Mouse (Mus musculus) midbrain, embryonic 14.5 days (tissue): ENCODE data around the gene Gm20605. TPM values are rescaled to one million over a fixed set of nuclear protein-coding genes. Genes with fewer than 3 reads are reported as not detected.

Experiments used
- ATAC-seq: fragments of 200-750 bp; cut with Nextera tagmentation; 2 replicates; pipeline ENCODE4 v1.8.0; 2017; ENCODE audit warnings: moderate number of reproducible peaks, moderate library complexity; ENCODE audit not compliant: low FRiP score, low TSS enrichment
- DNase-seq: peaks from one replicate; pipeline ENCODE4 v3.0.0-alpha.2; 2015
- H3K27ac ChIP-seq: fragments of 300-500 bp; sonication (generic); replicated peaks from 2 replicates; pipeline ENCODE4 v1.5.1; 2014; ENCODE audit warnings: mild to moderate bottlenecking, low read depth, low read length, moderate library complexity
- H3K27me3 ChIP-seq: fragments of 300-500 bp; sonication (generic); 2 replicates; pipeline ENCODE4 v1.6.1; 2014; ENCODE audit warnings: low read length, control low read depth, mixed read lengths; ENCODE audit not compliant: control insufficient read depth, insufficient read depth
- H3K36me3 ChIP-seq: fragments of 300-500 bp; sonication (generic); 2 replicates; pipeline ENCODE4 v1.6.1; 2014; ENCODE audit warnings: low read length, control low read depth; ENCODE audit not compliant: control insufficient read depth, insufficient read depth
- H3K4me1 ChIP-seq: fragments of 300-500 bp; sonication (generic); 2 replicates; pipeline ENCODE4 v1.6.1; 2014; ENCODE audit warnings: mild to moderate bottlenecking, antibody characterized with exemption, low read length, control low read depth; ENCODE audit not compliant: control insufficient read depth, insufficient read depth
- H3K4me2 ChIP-seq: fragments of 300-500 bp; sonication (generic); 2 replicates; pipeline ENCODE4 v1.6.1; 2014; ENCODE audit warnings: mild to moderate bottlenecking, low read length, moderate library complexity
- H3K4me3 ChIP-seq: fragments of 300-500 bp; sonication (generic); replicated peaks from 2 replicates; pipeline ENCODE4 v1.5.1; 2014; ENCODE audit warnings: low read depth, low read length
- H3K9ac ChIP-seq: fragments of 300-500 bp; sonication (generic); replicated peaks from 2 replicates; pipeline ENCODE4 v1.6.1; 2014; ENCODE audit warnings: mild to moderate bottlenecking, low read length, moderate library complexity
- H3K9me3 ChIP-seq: fragments of 300-500 bp; sonication (generic); 2 replicates; pipeline ENCODE4 v1.6.1; 2016; ENCODE audit warnings: low read length, control low read depth, mixed read lengths; ENCODE audit not compliant: control insufficient read depth
- WGBS: fragments of 180-500 bp; shearing (Covaris S2); extraction: QIAGEN DNeasy Blood & Tissue Kit; methylation state at CpG from one replicate; pipeline ENCODE4 v1.1.7; 2014; 5-methylcytosine and 5-hydroxymethylcytosine counted together
- polyA plus RNA-seq: library from polyadenylated mRNA; unstranded; fragments of >200 nt; fragmentation: Nextera tagmentation; extraction: Ambion mirVana; gene quantifications from 2 replicates; pipeline ENCODE4 v1.2.1, GENCODE M21; 2014

Gene Gm20605
- polyA plus RNA-seq, 1 experiment from 2014 or later = 6.0 TPM

- peaks cover 26% of the 10 kb centered on the region for H3K36me3 ChIP-seq
- H3K4me1 ChIP-seq = peaks cover 14% of the 10 kb centered on the region
- H3K9me3 ChIP-seq = no peaks in the 10 kb centered on the region
- H3K4me3 ChIP-seq = no peak overlapping the region
- ATAC-seq (no peak), DNase-seq (peak; percentile 39)
- H3K4me2 ChIP-seq = peak overlapping the region; percentile 38
- 14% methylated on average over 18 of the region's 18 CpGs for WGBS
- H3K9ac ChIP-seq = no peak overlapping the region
- H3K27ac ChIP-seq = 0 out of 2 replicates have a peak overlapping the region, but pooled peaks have one; percentile 32
- H3K27me3 ChIP-seq = peaks cover 16% of the 10 kb centered on the region
Observed at GRCm38 (mm10) chr5:137649669-137650571, 20.9 kb downstream of the Gm20605 start.

GRCm38 (mm10) chr5:137652474-137652873, 23.5 kb downstream of the Gm20605 start:
- ATAC-seq (no peak), DNase-seq (peak; percentile 87)
- peaks cover 27% of the 10 kb centered on the region for H3K36me3 ChIP-seq
- H3K4me1 ChIP-seq = peaks cover 14% of the 10 kb centered on the region
- H3K4me2 ChIP-seq = no peak overlapping the region
- no peak overlapping the region for H3K9ac ChIP-seq
- no peaks in the 10 kb centered on the region for H3K27me3 ChIP-seq
- H3K27ac ChIP-seq = no peak overlapping the region
- no peak overlapping the region for H3K4me3 ChIP-seq
- no peaks in the 10 kb centered on the region for H3K9me3 ChIP-seq
- WGBS = 30% methylated on average over 3 of the region's 3 CpGs

GRCm38 (mm10) chr5:137653366-137653765, 24.4 kb downstream of the Gm20605 start:
- Histone ChIP-seq H3K36me3 (peaks cover 27% of the 10 kb centered on the region), H3K9me3 (no peaks in the 10 kb centered on the region), H3K4me2 (no peak overlapping the region), H3K27ac (no peak overlapping the region), H3K4me1 (peaks cover 14% of the 10 kb centered on the region), H3K9ac (no peak overlapping the region), H3K4me3 (no peak overlapping the region), H3K27me3 (no peaks in the 10 kb centered on the region)
- DNase-seq = no peak
- 95% methylated on average over 10 of the region's 10 CpGs for WGBS
- no peak for ATAC-seq

GRCm38 (mm10) chr5:137654746-137655145, 25.8 kb downstream of the Gm20605 start:
- 77% methylated on average over 7 of the region's 7 CpGs for WGBS

GRCm38 (mm10) chr5:137656977-137657376, 28.0 kb downstream of the Gm20605 start:
- no peak for ATAC-seq

More at GRCm38 (mm10) chr5:137654746-137655145, 25.8 kb downstream of the Gm20605 start:
- peaks cover 9% of the 10 kb centered on the region for H3K4me1 ChIP-seq
- H3K9ac ChIP-seq = no peak overlapping the region
- peaks cover 31% of the 10 kb centered on the region for H3K36me3 ChIP-seq
- no peak overlapping the region for H3K4me3 ChIP-seq
- ATAC-seq (no peak), DNase-seq (no peak)
- no peaks in the 10 kb centered on the region for H3K27me3 ChIP-seq
- H3K4me2 ChIP-seq = no peak overlapping the region
- H3K27ac ChIP-seq = no peak overlapping the region
- no peaks in the 10 kb centered on the region for H3K9me3 ChIP-seq

GRCm38 (mm10) chr5:137660064-137660688, 31.2 kb downstream of the Gm20605 start:
- no peaks in the 10 kb centered on the region for H3K27me3 ChIP-seq
- H3K4me2 ChIP-seq = no peak overlapping the region
- H3K9ac ChIP-seq = no peak overlapping the region
- no peak overlapping the region for H3K27ac ChIP-seq
- H3K36me3 ChIP-seq = peaks cover 46% of the 10 kb centered on the region
- DNase-seq = no peak
- no peaks in the 10 kb centered on the region for H3K9me3 ChIP-seq
- 94% methylated on average over 6 of the region's 6 CpGs for WGBS
- ATAC-seq = no peak
- H3K4me1 ChIP-seq = no peaks in the 10 kb centered on the region
- H3K4me3 ChIP-seq = no peak overlapping the region

More at GRCm38 (mm10) chr5:137656977-137657376, 28.0 kb downstream of the Gm20605 start:
- no peak overlapping the region for H3K4me3 ChIP-seq
- no peaks in the 10 kb centered on the region for H3K27me3 ChIP-seq
- no peak overlapping the region for H3K4me2 ChIP-seq
- H3K9me3 ChIP-seq = no peaks in the 10 kb centered on the region
- H3K4me1 ChIP-seq = no peaks in the 10 kb centered on the region
- no peak overlapping the region for H3K27ac ChIP-seq
- WGBS = 35% methylated on average over 6 of the region's 6 CpGs
- DNase-seq = peak; percentile 93
- H3K9ac ChIP-seq = no peak overlapping the region
- peaks cover 41% of the 10 kb centered on the region for H3K36me3 ChIP-seq

GRCm38 (mm10) chr5:137663057-137663456, 34.1 kb downstream of the Gm20605 start:
- Histone ChIP-seq H3K9ac (no peak overlapping the region), H3K4me1 (no peaks in the 10 kb centered on the region), H3K9me3 (no peaks in the 10 kb centered on the region), H3K4me2 (no peak overlapping the region), H3K27ac (no peak overlapping the region), H3K36me3 (peaks cover 69% of the 10 kb centered on the region), H3K27me3 (no peaks in the 10 kb centered on the region), H3K4me3 (no peak overlapping the region)
- DNase-seq (no peak), ATAC-seq (no peak)
- WGBS = 81% methylated on average over 9 of the region's 9 CpGs

GRCm38 (mm10) chr5:137668971-137669370, 40.0 kb downstream of the Gm20605 start:
- WGBS = 66% methylated on average over 10 of the region's 10 CpGs
- DNase-seq (peak; percentile 24), ATAC-seq (no peak)

More at GRCm38 (mm10) chr5:137668971-137669370, 40.0 kb downstream of the Gm20605 start:
- H3K27me3 ChIP-seq = no peaks in the 10 kb centered on the region
- no peak overlapping the region for H3K9ac ChIP-seq
- no peak overlapping the region for H3K4me3 ChIP-seq
- no peaks in the 10 kb centered on the region for H3K4me1 ChIP-seq
- no peak overlapping the region for H3K27ac ChIP-seq
- no peaks in the 10 kb centered on the region for H3K9me3 ChIP-seq
- no peak overlapping the region for H3K4me2 ChIP-seq
- H3K36me3 ChIP-seq = peaks cover 28% of the 10 kb centered on the region
